Mouse (Mus musculus) C2C12 (cell line): Measurements from ENCODE around the gene Tctex1d2.

Source experiments
- CEBPB ChIP-seq: IDR thresholded peaks from one replicate; pipeline ENCODE4 v1.6.1; 2011; ENCODE audit warnings: low read depth, mild to moderate bottlenecking, control low read depth, moderate library complexity
- CTCF ChIP-seq: IDR thresholded peaks from one replicate; pipeline ENCODE4 v1.5.1; 2011; ENCODE audit not compliant: control insufficient read depth, insufficient read depth, insufficient read length
- FOSL1 ChIP-seq: IDR thresholded peaks from one replicate; pipeline ENCODE4 v1.8.0; 2011; ENCODE audit warnings: mild to moderate bottlenecking, low read length; ENCODE audit not compliant: poor library complexity, insufficient read depth, severe bottlenecking
- MYOD1 ChIP-seq: IDR thresholded peaks from one replicate; pipeline ENCODE4 v1.6.1; 2011; ENCODE audit warnings: low read depth; ENCODE audit not compliant: control insufficient read depth, insufficient read length
- MYOG ChIP-seq: IDR thresholded peaks from one replicate; pipeline ENCODE4 v1.6.1; 2011; ENCODE audit not compliant: control insufficient read depth, insufficient read length; ENCODE audit errors: extremely low read depth
- USF1 ChIP-seq: IDR thresholded peaks from one replicate; pipeline ENCODE4 v1.6.1; 2011; ENCODE audit warnings: low read depth, mild to moderate bottlenecking, control low read depth, moderate library complexity

- TF ChIP-seq CTCF (no peak), MYOG (no peak), USF1 (no peak), MYOD1 (no peak), FOSL1 (no peak), CEBPB (no peak)
Observed at GRCm38 (mm10) chr16:32446563-32447138, 27.1 kb downstream of the Tctex1d2 start.
